Mouse (Mus musculus): ENCODE data around the gene Tusc2. TPM values are rescaled to one million over a fixed set of nuclear protein-coding genes. Genes with fewer than 3 reads are reported as not detected.

Gene Tusc2
- polyA plus RNA-seq, 2 experiments from 2014 or later = 7.3 to 7.8 TPM

GRCm38 (mm10) chr9:107612191-107612944 lies 49.3 kb downstream of the Tusc2 start:
- ATAC-seq = peak; percentile 87

- no peak for ATAC-seq
Observed at GRCm38 (mm10) chr9:107612945-107613569, 50.0 kb downstream of the Tusc2 start.

DNA sequence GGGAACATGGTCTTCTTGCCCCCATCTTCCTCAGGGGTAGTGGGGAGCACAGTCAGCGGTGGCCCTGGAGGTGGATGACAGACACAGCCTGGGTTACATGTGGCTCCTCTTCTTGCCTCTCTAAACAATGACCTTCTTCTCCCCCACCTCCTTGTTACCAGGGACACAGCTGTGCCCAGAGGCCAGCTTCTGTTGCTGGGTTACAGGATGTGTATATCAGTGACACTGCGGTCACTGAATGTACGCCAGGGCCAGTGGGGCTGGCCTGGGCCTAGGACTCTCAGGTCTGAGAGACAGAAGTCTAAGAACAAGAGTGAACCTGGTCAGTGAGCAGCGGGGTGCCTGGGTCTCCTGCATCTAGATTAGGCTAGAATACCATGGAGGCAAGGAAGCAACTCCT lies 52.0 kb downstream of the Tusc2 start:
- ATAC-seq = no peak

Other genes with a start within 250 kb of the Tusc2 start
- gene Hemk1, start 224.9 kb upstream of the Tusc2 start, polyA plus RNA-seq (2017; shearing (Covaris generic)) = 10 to 100 TPM; 25.4 to 27.3 TPM
- gene 6430571L13Rik, start 222.7 kb upstream of the Tusc2 start, polyA plus RNA-seq (2017; shearing (Covaris generic)) = 1 to 10 TPM; 2.7 to 4.6 TPM
- under 1 TPM; 0.16 to 0.41 TPM for gene Cacna2d2, start 163.6 kb upstream of the Tusc2 start, polyA plus RNA-seq (2017; shearing (Covaris generic))
- 10 to 100 TPM; 19.3 to 24.9 TPM for gene Tmem115, start 29.3 kb upstream of the Tusc2 start, polyA plus RNA-seq (2017; shearing (Covaris generic))
- gene Cyb561d2, start 21.1 kb upstream of the Tusc2 start, polyA plus RNA-seq (2017; shearing (Covaris generic)) = 10 to 100 TPM; 65.7 to 82.2 TPM
- gene Nprl2, start 21.0 kb upstream of the Tusc2 start, polyA plus RNA-seq (2017; shearing (Covaris generic)) = 10 to 100 TPM; 44.5 to 45.2 TPM
- gene Zmynd10, start 16.0 kb upstream of the Tusc2 start, polyA plus RNA-seq (2017; shearing (Covaris generic)) = 1 to 10 TPM in 1 of 2 experiments, under 1 TPM in 1; 0.83 to 3.2 TPM
- 10 to 100 TPM; 74.8 to 81.7 TPM for gene Rassf1, start 11.7 kb upstream of the Tusc2 start, polyA plus RNA-seq (2017; shearing (Covaris generic))
- 10 to 100 TPM; 10.2 to 12.8 TPM for gene Hyal2, start 4.7 kb downstream of the Tusc2 start, polyA plus RNA-seq (2017; shearing (Covaris generic))
- 1 to 10 TPM; 4.1 to 4.3 TPM for gene Hyal1, start 13.7 kb downstream of the Tusc2 start, polyA plus RNA-seq (2017; shearing (Covaris generic))
- 10 to 100 TPM; 16.6 to 21.7 TPM for gene Naa80, start 15.6 kb downstream of the Tusc2 start, polyA plus RNA-seq (2017; shearing (Covaris generic))
- under 1 TPM; 0.25 to 0.90 TPM for gene Hyal3, start 17.6 kb downstream of the Tusc2 start, polyA plus RNA-seq (2017; shearing (Covaris generic))
- 10 to 100 TPM; 28.7 to 33.8 TPM for gene Ifrd2, start 24.4 kb downstream of the Tusc2 start, polyA plus RNA-seq (2017; shearing (Covaris generic))
- not detected for gene Sema3b, start 46.0 kb downstream of the Tusc2 start, polyA plus RNA-seq (2017; shearing (Covaris generic))
- 100 to 1,000 TPM; 176 to 181 TPM for gene Gnai2, start 72.1 kb downstream of the Tusc2 start, polyA plus RNA-seq (2017; shearing (Covaris generic))
- not detected for gene Slc38a3, start 106.3 kb downstream of the Tusc2 start, polyA plus RNA-seq (2017; shearing (Covaris generic))
- gene Gnat1, start 116.5 kb downstream of the Tusc2 start, polyA plus RNA-seq (2017; shearing (Covaris generic)) = 1 to 10 TPM in 1 of 2 experiments, not detected in 1; 1.1 TPM
- not detected for gene Sema3f, start 147.2 kb downstream of the Tusc2 start, polyA plus RNA-seq (2017; shearing (Covaris generic))
- 100 to 1,000 TPM; 299 to 310 TPM for gene Rbm5, start 207.7 kb downstream of the Tusc2 start, polyA plus RNA-seq (2017; shearing (Covaris generic))

All from activated CD4-positive, CD25-positive, alpha-beta regulatory T cell, adult 4 months (primary cell).